Mouse (Mus musculus) neural tube, embryonic 11.5 days (tissue): ENCODE measurements around the gene Snx21. TPM values are rescaled to one million over a fixed set of nuclear protein-coding genes. Genes with fewer than 3 reads are reported as not detected.
"Not testable (repeated sequence)": the region's sequence is repeated elsewhere in the genome, so short reads cannot be mapped to it uniquely, and the experiment has no call there.

Experiments
- ATAC-seq: fragments of 200-750 bp; cut with Nextera tagmentation; 2 replicates; pipeline ENCODE4 v1.8.0; 2017; ENCODE audit warnings: moderate number of reproducible peaks, mild to moderate bottlenecking, moderate TSS enrichment, moderate library complexity; ENCODE audit not compliant: insufficient read depth, low FRiP score, low TSS enrichment
- DNase-seq: peaks from one replicate; pipeline ENCODE4 v3.0.0-alpha.2; 2015; ENCODE audit warnings: low spot score
- H3K27ac ChIP-seq: fragments of 300-500 bp; sonication (generic); 2 replicates; pipeline ENCODE4 v1.5.1; 2014; ENCODE audit warnings: low read depth, mild to moderate bottlenecking, low read length
- H3K27me3 ChIP-seq: fragments of 300-500 bp; sonication (generic); 2 replicates; pipeline ENCODE4 v1.6.1; 2014; ENCODE audit warnings: mild to moderate bottlenecking, low read length, mixed read lengths; ENCODE audit not compliant: control insufficient read depth, insufficient read depth
- H3K36me3 ChIP-seq: fragments of 300-500 bp; sonication (generic); 2 replicates; pipeline ENCODE4 v1.6.1; 2014; ENCODE audit warnings: mild to moderate bottlenecking, low read length, moderate library complexity, mixed read lengths; ENCODE audit not compliant: control insufficient read depth, insufficient read depth
- H3K4me1 ChIP-seq: fragments of 300-500 bp; sonication (generic); 2 replicates; pipeline ENCODE4 v1.6.1; 2014; ENCODE audit warnings: low read length, mixed read lengths; ENCODE audit not compliant: control insufficient read depth, insufficient read depth
- H3K4me2 ChIP-seq: fragments of 300-500 bp; sonication (generic); 2 replicates; pipeline ENCODE4 v1.6.1; 2014; ENCODE audit warnings: low read depth, mild to moderate bottlenecking, moderate library complexity
- H3K4me3 ChIP-seq: fragments of 300-500 bp; sonication (generic); 2 replicates; pipeline ENCODE4 v1.5.1; 2014; ENCODE audit warnings: low read depth, low read length
- H3K9ac ChIP-seq: fragments of 300-500 bp; sonication (generic); 2 replicates; pipeline ENCODE4 v1.6.1; 2014; ENCODE audit warnings: mild to moderate bottlenecking, low read length
- H3K9me3 ChIP-seq: fragments of 300-500 bp; sonication (generic); 2 replicates; pipeline ENCODE4 v1.6.1; 2016; ENCODE audit warnings: low read length; ENCODE audit not compliant: control insufficient read depth
- WGBS: fragments of 180-500 bp; shearing (Covaris S2); extraction: QIAGEN DNeasy Blood & Tissue Kit; methylation state at CpG from one replicate; pipeline ENCODE4 v1.1.7; 2014; 5-methylcytosine and 5-hydroxymethylcytosine counted together
- polyA plus RNA-seq: library from polyadenylated mRNA; unstranded; fragments of >200 nt; fragmentation: Nextera tagmentation; extraction: Ambion mirVana; gene quantifications from 2 replicates; pipeline ENCODE4 v1.2.1, GENCODE M21; 2014

Gene Snx21
- polyA plus RNA-seq, 1 experiment from 2014 or later: 14.1 TPM

GRCm38 (mm10) chr2:164794293-164794692, 8.7 kb downstream of the Snx21 start:
- Histone ChIP-seq H3K27me3 (no peaks in the 10 kb centered on the region), H3K4me2 (no peak overlapping the region), H3K27ac (no peak overlapping the region), H3K4me1 (no peaks in the 10 kb centered on the region), H3K36me3 (peaks cover 4% of the 10 kb centered on the region; the same call in 1 of the 2 replicates), H3K9me3 (no peaks in the 10 kb centered on the region), H3K4me3 (no peak overlapping the region), H3K9ac (no peak overlapping the region)
- peak; percentile 82 for DNase-seq
- peak; percentile 67; the same call in 1 of the 2 replicates for ATAC-seq
- WGBS: 38% methylated on average over 5 of the region's 5 CpGs

- WGBS: 90% methylated on average over 4 of the region's 4 CpGs
- peaks cover 4% of the 10 kb centered on the region; the same call in 1 of the 2 replicates for H3K36me3 ChIP-seq
- H3K9me3 ChIP-seq: no peaks in the 10 kb centered on the region
Observed at GRCm38 (mm10) chr2:164795868-164796267, 10.2 kb downstream of the Snx21 start.

GRCm38 (mm10) chr2:164798554-164798953, 12.9 kb downstream of the Snx21 start:
- H3K27me3 ChIP-seq, H3K9me3 ChIP-seq, H3K4me3 ChIP-seq, DNase-seq, H3K27ac ChIP-seq, H3K4me1 ChIP-seq, H3K36me3 ChIP-seq, H3K4me2 ChIP-seq, ATAC-seq, H3K9ac ChIP-seq: not testable (repeated sequence)
- WGBS: 81% methylated on average over 6 of the region's 6 CpGs

More at GRCm38 (mm10) chr2:164795868-164796267, 10.2 kb downstream of the Snx21 start:
- H3K27ac ChIP-seq: no peak overlapping the region
- no peak overlapping the region for H3K4me3 ChIP-seq
- no peak overlapping the region for H3K4me2 ChIP-seq
- H3K4me1 ChIP-seq: no peaks in the 10 kb centered on the region
- H3K27me3 ChIP-seq: no peaks in the 10 kb centered on the region
- DNase-seq (no peak), ATAC-seq (no peak)
- no peak overlapping the region for H3K9ac ChIP-seq

- Histone ChIP-seq H3K27ac (no peak overlapping the region), H3K9me3 (no peaks in the 10 kb centered on the region), H3K4me2 (no peak overlapping the region), H3K4me1 (peaks cover 7% of the 10 kb centered on the region), H3K36me3 (0 out of 2 replicates have a peak, but pooled peaks cover 2% of the 10 kb centered on the region), H3K9ac (no peak overlapping the region), H3K4me3 (no peak overlapping the region), H3K27me3 (no peaks in the 10 kb centered on the region)
- WGBS: 94% methylated on average over 13 of the region's 13 CpGs
- DNase-seq: no peak
- ATAC-seq: no peak
Observed at GRCm38 (mm10) chr2:164800252-164801004, 14.8 kb downstream of the Snx21 start.

DNA sequence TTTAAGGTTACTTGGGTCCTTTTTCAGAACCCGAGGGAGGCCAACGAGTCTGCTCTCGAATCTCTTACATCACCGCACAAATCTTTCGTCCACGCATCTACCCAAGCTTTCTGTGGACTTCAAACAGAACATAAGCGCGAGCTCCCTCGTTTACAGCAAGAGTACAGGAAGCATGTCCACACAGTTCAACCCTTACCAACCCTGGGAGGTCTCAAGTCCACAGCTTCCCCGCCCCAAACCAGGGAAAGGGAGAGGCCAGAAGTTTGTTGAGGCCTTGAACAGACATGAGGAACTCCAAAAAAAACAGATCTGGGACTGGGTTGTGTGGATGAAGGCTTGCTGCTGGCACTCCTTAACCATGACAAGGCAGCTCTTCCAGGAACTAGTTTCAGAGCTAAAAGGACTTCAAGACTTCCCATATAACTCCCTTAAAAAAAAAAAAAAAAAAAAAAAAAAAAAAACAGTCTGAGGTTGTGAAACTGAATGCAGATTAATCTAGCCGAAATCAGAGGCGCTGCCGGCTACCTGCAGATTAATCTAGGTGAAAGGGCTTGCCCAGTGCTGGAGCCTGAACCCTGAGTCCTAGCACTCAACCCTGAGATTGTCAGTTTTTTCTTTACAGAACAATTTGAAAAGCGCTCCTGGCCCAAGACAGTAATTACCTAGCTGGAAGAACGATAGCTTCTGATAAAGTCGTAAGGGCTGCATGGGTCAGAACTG, 17.7 kb downstream of the Snx21 start:
- Histone ChIP-seq H3K9ac (peak overlapping the region; percentile 75; the same call in 1 of the 2 replicates), H3K27ac (no peak overlapping the region)

DNA sequence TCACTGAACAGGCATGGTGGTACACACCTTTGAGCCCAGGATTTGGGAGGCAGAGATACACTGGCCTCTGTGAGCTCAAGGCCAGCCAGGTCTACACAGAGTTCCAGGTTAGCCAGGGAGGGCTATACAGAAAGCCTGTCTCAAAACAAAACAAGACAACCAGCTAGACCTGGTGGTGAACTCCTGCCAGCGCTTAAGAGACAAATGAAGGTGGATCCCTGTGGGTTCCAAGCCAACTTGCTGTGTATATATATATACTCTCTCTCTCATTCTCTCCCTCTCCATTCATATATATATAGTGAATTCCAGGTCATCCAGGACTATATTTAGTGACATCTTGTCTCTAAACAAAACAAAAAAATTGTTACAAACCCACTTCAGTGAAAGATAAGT, 18.3 kb downstream of the Snx21 start:
- WGBS: 54% methylated on average over 1 of the region's 1 CpGs
- H3K27ac ChIP-seq: no peak overlapping the region
- no peak for DNase-seq

More for the DNA sequence above, 17.7 kb downstream of the Snx21 start:
- peaks cover 7% of the 10 kb centered on the region for H3K4me1 ChIP-seq
- no peaks in the 10 kb centered on the region for H3K36me3 ChIP-seq
- peak overlapping the region; percentile 75 for H3K4me2 ChIP-seq
- WGBS: 92% methylated on average over 16 of the region's 16 CpGs
- ATAC-seq (no peak), DNase-seq (no peak)
- H3K9me3 ChIP-seq: no peaks in the 10 kb centered on the region
- no peaks in the 10 kb centered on the region for H3K27me3 ChIP-seq
- H3K4me3 ChIP-seq: peak overlapping the region; percentile 75; the same call in 1 of the 2 replicates

GRCm38 (mm10) chr2:164804533-164805331, 19.1 kb downstream of the Snx21 start, which contains the start of the genes Acot8 and Zswim3:
Acot8 (minus strand) TSS chr2:164804882.
Zswim3 (plus strand) TSS chr2:164805098.
- Histone ChIP-seq H3K9ac (peak within 1 kb of the TSS; percentile 75), H3K4me1 (peaks cover 7% of the 10 kb centered on the region), H3K27me3 (no peaks in the 10 kb centered on the region), H3K27ac (peak within 1 kb of the TSS; percentile 76), H3K4me3 (peak within 1 kb of the TSS; percentile 75), H3K4me2 (peak within 1 kb of the TSS; percentile 75), H3K9me3 (no peaks in the 10 kb centered on the region), H3K36me3 (no peaks in the 10 kb centered on the region)
- ATAC-seq (peak; percentile 95), DNase-seq (peak; percentile 98)
- WGBS: under 1% methylated on average over 47 of the region's 47 CpGs

More for the DNA sequence above, 18.3 kb downstream of the Snx21 start:
- no peaks in the 10 kb centered on the region for H3K9me3 ChIP-seq
- no peak for ATAC-seq
- peak overlapping the region; percentile 75 for H3K4me2 ChIP-seq
- H3K27me3 ChIP-seq: no peaks in the 10 kb centered on the region
- no peaks in the 10 kb centered on the region for H3K36me3 ChIP-seq
- H3K4me1 ChIP-seq: peaks cover 7% of the 10 kb centered on the region
- H3K4me3 ChIP-seq: peak overlapping the region; percentile 75
- peak overlapping the region; percentile 75 for H3K9ac ChIP-seq

GRCm38 (mm10) chr2:164805332-164805718, 19.7 kb downstream of the Snx21 start:
- ATAC-seq (peak; percentile 45), DNase-seq (no peak)
- peaks cover 7% of the 10 kb centered on the region for H3K4me1 ChIP-seq
- H3K9ac ChIP-seq: peak overlapping the region; percentile 66
- peak overlapping the region; percentile 75 for H3K4me3 ChIP-seq
- WGBS: 3% methylated on average over 21 of the region's 21 CpGs
- no peaks in the 10 kb centered on the region for H3K9me3 ChIP-seq
- H3K27ac ChIP-seq: peak overlapping the region; percentile 76
- no peaks in the 10 kb centered on the region for H3K36me3 ChIP-seq
- H3K27me3 ChIP-seq: no peaks in the 10 kb centered on the region
- peak overlapping the region; percentile 68 for H3K4me2 ChIP-seq
